Comparison of ENCODE assay signal across 10 mouse cellular contexts in genomic region chr4:131922404-131922803, GRCm38 (mm10). TPM values are rescaled to one million over a fixed set of nuclear protein-coding genes. Genes with fewer than 3 reads are reported as not detected.
DNase-seq lines count a peak whose midpoint lies in the region; ATAC-seq and TF ChIP-seq lines count a peak whose summit lies in the region.
"Had no signal": no experiment of that assay in that cellular context is flagged by ENCODE, and none has a peak within 500 bp of the region (broad histone marks: within the 10 kb centered on the region; RNA-seq: fewer than 3 reads in every experiment).

No protein-coding gene starts in this region.

- no peak for TF ChIP-seq CTCF in lung, postnatal 0 days (IDR thresholded peaks at IDR 0.05)
- no peak for TF ChIP-seq CTCF in forebrain, postnatal 0 days (IDR thresholded peaks at IDR 0.05; ENCODE audit: low read depth)

- H3K9ac ChIP-seq in lung, postnatal 0 days (replicated peaks; ENCODE audit: low read depth) = no peak overlapping the region
- no peak overlapping the region for H3K9ac ChIP-seq in forebrain, postnatal 0 days
- no peak overlapping the region for H3K9ac ChIP-seq in liver, embryonic 12.5 days
- H3K9ac ChIP-seq in stomach, embryonic 16.5 days (ENCODE audit: low read length) = peak overlapping the region; percentile 79

- no peaks in the 10 kb centered on the region; the same call in 1 of the 2 replicates for H3K4me1 ChIP-seq in lung, postnatal 0 days (ENCODE audit: insufficient read depth, low read depth, low read length)
- no peaks in the 10 kb centered on the region for H3K4me1 ChIP-seq in forebrain, postnatal 0 days (ENCODE audit: insufficient read depth)
- H3K4me1 ChIP-seq in liver, embryonic 12.5 days = peaks cover 46% of the 10 kb centered on the region
- H3K4me1 ChIP-seq in stomach, embryonic 16.5 days (ENCODE audit: control insufficient read depth, insufficient read depth, low read length) = peaks cover 23% of the 10 kb centered on the region

- peak overlapping the region; percentile 56 for H3K4me3 ChIP-seq in lung, postnatal 0 days (ENCODE audit: low read depth, low read length)
- H3K4me3 ChIP-seq in forebrain, postnatal 0 days (ENCODE audit: low read depth, low read length) = peak overlapping the region; percentile 49; the same call in 1 of the 2 replicates
- H3K4me3 ChIP-seq in liver, embryonic 12.5 days = peak overlapping the region; percentile 58
- peak overlapping the region; percentile 64 for H3K4me3 ChIP-seq in stomach, embryonic 16.5 days (replicated peaks; ENCODE audit: low read length)

- 0 out of 2 replicates have a peak, but pooled peaks cover 14% of the 10 kb centered on the region for H3K36me3 ChIP-seq in lung, postnatal 0 days (ENCODE audit: insufficient read depth, low read length)
- peaks cover 27% of the 10 kb centered on the region for H3K36me3 ChIP-seq in forebrain, postnatal 0 days (ENCODE audit: insufficient read depth)
- H3K36me3 ChIP-seq in liver, embryonic 12.5 days = peaks cover 54% of the 10 kb centered on the region
- H3K36me3 ChIP-seq in stomach, embryonic 16.5 days (ENCODE audit: control insufficient read depth, insufficient read depth, low read length) = 0 out of 2 replicates have a peak, but pooled peaks cover 2% of the 10 kb centered on the region

- no peak for TF ChIP-seq EP300 in lung, postnatal 0 days (IDR thresholded peaks at IDR 0.05)

- intact Hi-C loops in left cerebral cortex, postnatal 14 days (cut with DNase I) = no loop called here

- no peak for DNase-seq in lung, postnatal 0 days (ENCODE audit: low spot score)
- no peak for DNase-seq in lung, postnatal 4 days
- no peak for DNase-seq in forebrain, postnatal 0 days
- DNase-seq in layer of hippocampus, postnatal 14 days (ENCODE audit: low spot score in 2 of 2) = no peak
- DNase-seq in spleen, postnatal 4 days (ENCODE audit: low spot score in 2 of 2) = no peak
- DNase-seq in left cerebral cortex, postnatal 14 days (ENCODE audit: low spot score in 2 of 2) = no peak
- DNase-seq: right cerebral cortex, postnatal 4 days had no signal

- H3K27ac ChIP-seq in lung, postnatal 0 days (ENCODE audit: low read length) = no peak overlapping the region
- H3K27ac ChIP-seq in forebrain, postnatal 0 days (ENCODE audit: low read depth, low read length) = no peak overlapping the region
- H3K27ac ChIP-seq in liver, embryonic 12.5 days = no peak overlapping the region
- no peak overlapping the region for H3K27ac ChIP-seq in stomach, embryonic 16.5 days (ENCODE audit: low read length)
- H3K27ac ChIP-seq: macrophage had no signal

- H3K9me3 ChIP-seq in lung, postnatal 0 days (ENCODE audit: low read length) = no peaks in the 10 kb centered on the region
- no peaks in the 10 kb centered on the region for H3K9me3 ChIP-seq in forebrain, postnatal 0 days (ENCODE audit: low read length)
- H3K9me3 ChIP-seq in liver, embryonic 12.5 days (replicated peaks) = no peaks in the 10 kb centered on the region
- no peaks in the 10 kb centered on the region for H3K9me3 ChIP-seq in stomach, embryonic 16.5 days (replicated peaks; ENCODE audit: control insufficient read depth, low read length)

- ATAC-seq in lung, postnatal 0 days = no peak
- no peak for ATAC-seq in forebrain, postnatal 0 days
- ATAC-seq in liver, embryonic 12.5 days = no peak
- no peak for ATAC-seq in stomach, embryonic 16.5 days (ENCODE audit: insufficient read depth, low FRiP score)

- H3K4me2 ChIP-seq in lung, postnatal 0 days (replicated peaks; ENCODE audit: low read depth, low read length) = peak overlapping the region; percentile 94
- no peak overlapping the region for H3K4me2 ChIP-seq in forebrain, postnatal 0 days (ENCODE audit: low read depth)
- peak overlapping the region; percentile 70 for H3K4me2 ChIP-seq in liver, embryonic 12.5 days
- H3K4me2 ChIP-seq in stomach, embryonic 16.5 days (ENCODE audit: low read depth, low read length) = peak overlapping the region; percentile 90

- 66% methylated on average over 15 of the region's 15 CpGs for WGBS in lung, postnatal 0 days
- WGBS in forebrain, postnatal 0 days = 56% methylated on average over 15 of the region's 15 CpGs
- 65% methylated on average over 15 of the region's 15 CpGs for WGBS in liver, embryonic 12.5 days (ENCODE audit: insufficient replicate concordance)
- 63% methylated on average over 15 of the region's 15 CpGs for WGBS in stomach, embryonic 16.5 days

- peaks cover 21% of the 10 kb centered on the region for H3K27me3 ChIP-seq in lung, postnatal 0 days (replicated peaks; ENCODE audit: insufficient read depth, low read length)
- H3K27me3 ChIP-seq in forebrain, postnatal 0 days (ENCODE audit: insufficient read depth, low read length) = peaks cover 51% of the 10 kb centered on the region
- peaks cover 81% of the 10 kb centered on the region for H3K27me3 ChIP-seq in liver, embryonic 12.5 days (replicated peaks)
- H3K27me3 ChIP-seq in stomach, embryonic 16.5 days (ENCODE audit: control insufficient read depth, insufficient read depth, low read length) = peaks cover 21% of the 10 kb centered on the region

RNA-seq across cellular contexts. Expression of gene Tmem200b, which starts 0.8 kb away (rescaled TPM):
- polyA plus RNA-seq in lung, postnatal 0 days (2015; fragmentation: Nextera tagmentation; extraction: Ambion mirVana) = 1.3 and 1.8 TPM in 2 replicates
- total RNA-seq in forebrain, postnatal 0 days (2014; rRNA removed) = 2.5 and 2.7 TPM in 2 replicates
- polyA plus RNA-seq in forebrain, postnatal 0 days (2015; fragmentation: Nextera tagmentation; extraction: Ambion mirVana) = 0.26 and 0.33 TPM in 2 replicates
- 0.81 and 1.3 TPM in 2 replicates for polyA plus RNA-seq in liver, embryonic 12.5 days (2016; fragmentation: Nextera tagmentation; extraction: Ambion mirVana)
- 0.22 and 0.41 TPM in 2 replicates for polyA plus RNA-seq in stomach, embryonic 16.5 days (2015; fragmentation: Nextera tagmentation; extraction: Ambion mirVana)
- total RNA-seq in layer of hippocampus, postnatal 14 days (2021) = 1 to 10 TPM; 2.2 to 2.3 TPM
- total RNA-seq in left cerebral cortex, postnatal 14 days (2021) = 1 to 10 TPM; 5.9 to 6.1 TPM
- polyA plus RNA-seq: macrophage had no signal

RNA-seq across cellular contexts. Expression of gene Srsf4, which starts 49.0 kb away (rescaled TPM):
- polyA plus RNA-seq in lung, postnatal 0 days (2015; fragmentation: Nextera tagmentation; extraction: Ambion mirVana) = 62.6 TPM in 2 replicates
- 28.2 and 49.4 TPM in 2 replicates for total RNA-seq in forebrain, postnatal 0 days (2014; rRNA removed)
- 81.3 and 99.7 TPM in 2 replicates for polyA plus RNA-seq in forebrain, postnatal 0 days (2015; fragmentation: Nextera tagmentation; extraction: Ambion mirVana)
- polyA plus RNA-seq in liver, embryonic 12.5 days (2016; fragmentation: Nextera tagmentation; extraction: Ambion mirVana) = 94.9 and 97.5 TPM in 2 replicates
- 74.4 and 81.2 TPM in 2 replicates for polyA plus RNA-seq in stomach, embryonic 16.5 days (2015; fragmentation: Nextera tagmentation; extraction: Ambion mirVana)
- 10 to 100 TPM; 68.6 to 70.3 TPM for total RNA-seq in layer of hippocampus, postnatal 14 days (2021)
- total RNA-seq in left cerebral cortex, postnatal 14 days (2021) = 10 to 100 TPM; 67.2 to 78.6 TPM
